Mouse (Mus musculus): ENCODE measurements around the gene Leng8.

Gene Leng8

DNA sequence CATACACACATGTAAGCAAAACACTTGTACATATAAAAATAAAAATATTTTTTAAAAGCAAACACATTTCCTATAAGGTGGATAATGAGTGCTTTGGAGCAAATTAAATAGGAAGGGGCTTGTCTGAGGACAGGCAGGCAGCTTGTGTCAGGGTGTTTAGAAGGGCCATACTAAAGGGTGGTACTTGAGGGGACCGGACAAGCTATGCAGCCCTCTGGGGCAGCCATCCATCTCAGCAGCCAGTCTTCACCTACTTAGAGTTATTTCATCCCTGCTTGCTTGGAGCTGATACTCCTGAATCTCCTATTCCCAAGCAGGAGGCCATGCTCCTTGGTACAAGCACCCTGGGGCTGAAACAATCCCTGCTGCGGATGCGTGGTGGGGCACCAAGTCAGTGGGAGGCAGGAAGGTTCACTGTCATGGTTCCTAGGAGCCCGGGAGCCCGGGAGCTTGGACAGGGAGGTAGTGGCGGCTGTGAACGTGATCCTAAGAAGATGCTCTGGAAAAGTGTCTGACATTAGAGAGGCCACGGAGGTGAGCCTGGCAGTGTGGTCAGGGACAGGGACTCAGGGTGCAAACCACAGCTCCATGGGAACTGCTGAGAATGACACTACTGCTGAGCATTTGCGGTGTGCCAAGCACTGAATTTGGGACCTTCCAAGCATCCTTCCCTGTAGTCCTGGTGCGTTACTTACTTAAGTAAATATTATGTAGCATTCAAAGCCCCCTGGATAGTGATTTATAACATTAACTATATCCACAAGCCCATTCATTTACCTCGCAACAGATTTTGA is 9.7 kb upstream of the Leng8 start:
- peak in 1 of 2 experiments; percentile 4 for DNase-seq (ENCODE audit: low spot score in 2 of 2)

DNA sequence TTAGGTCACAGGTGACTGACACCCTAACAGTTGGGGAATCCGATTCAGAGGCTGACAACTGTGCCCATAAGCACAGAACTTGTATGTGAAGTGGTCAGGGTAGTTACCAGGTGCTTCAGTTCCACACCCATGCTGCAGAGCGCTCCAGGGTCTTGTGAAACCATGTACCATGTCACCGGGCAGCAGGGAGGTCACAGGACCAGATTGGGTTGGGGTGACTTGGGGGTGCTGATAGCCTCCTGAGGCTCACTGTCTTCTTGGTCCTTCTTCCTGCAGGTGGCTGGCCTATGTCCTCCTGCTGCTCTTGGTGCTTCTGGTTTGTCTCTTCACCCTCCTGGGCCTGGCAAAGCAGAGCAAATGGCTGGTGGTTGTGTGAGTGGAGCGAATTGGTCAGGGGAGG is 8.9 kb upstream of the Leng8 start:
- DNase-seq (ENCODE audit: low spot score in 2 of 2), result peak in 1 of 2 experiments; percentile 6

DNA sequence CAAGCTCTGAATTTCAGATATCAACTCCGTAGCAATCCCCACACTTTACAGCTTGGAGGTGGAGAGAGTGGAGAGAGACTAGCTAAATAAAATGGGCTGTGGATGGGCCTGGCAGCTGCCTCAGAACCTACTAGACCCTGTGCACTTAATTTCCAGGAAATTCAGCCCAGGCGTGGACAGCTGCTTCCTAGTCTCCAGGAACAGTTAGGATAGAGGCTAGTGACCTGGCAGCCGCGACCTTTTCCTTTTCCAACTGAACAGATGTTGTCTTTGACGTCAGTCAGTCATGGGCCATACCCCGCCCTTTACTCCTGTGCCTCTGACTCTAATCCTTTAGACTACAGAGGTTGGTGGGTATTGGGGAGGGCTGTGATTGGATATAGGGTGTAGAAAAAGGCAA is 8.0 kb upstream of the Leng8 start:
- DNase-seq (ENCODE audit: low spot score in 2 of 2), result no peak

DNA sequence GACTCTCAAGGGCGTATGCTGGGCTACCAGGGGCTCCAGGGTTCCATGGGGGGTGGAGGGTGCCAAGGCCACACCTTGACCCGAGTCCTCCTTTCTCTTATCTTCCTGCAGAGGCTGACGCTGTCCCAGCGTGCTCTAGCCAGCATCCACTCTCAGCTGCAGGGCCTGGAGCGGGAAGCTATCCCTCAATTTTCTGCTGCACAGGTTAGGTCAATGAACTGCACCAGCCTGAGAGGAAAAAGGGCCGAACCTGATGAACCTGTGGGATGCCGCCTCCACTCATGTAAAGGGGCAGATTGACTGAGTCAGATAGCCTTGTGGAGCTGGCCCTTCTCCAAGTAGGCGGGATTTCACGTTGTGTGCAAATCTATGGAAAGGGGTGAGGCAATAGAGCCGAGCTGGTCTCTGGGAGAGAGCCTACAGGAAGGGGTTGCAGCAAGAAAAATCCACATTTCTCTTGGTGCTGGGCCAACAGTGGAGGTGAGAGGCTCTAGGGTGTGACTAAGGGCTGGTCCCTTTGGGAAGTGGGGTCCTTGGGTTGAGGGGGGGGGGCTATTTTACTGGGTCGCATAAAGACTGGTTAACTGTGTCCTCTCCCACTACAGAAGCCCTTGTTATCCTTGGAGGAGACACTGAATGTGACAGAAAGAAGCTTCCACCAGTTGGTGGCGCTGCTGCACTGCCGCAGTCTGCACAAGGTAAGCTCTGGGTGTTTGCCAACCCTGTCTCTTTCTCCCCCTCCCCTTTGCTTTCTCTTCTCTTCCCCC is 6.0 kb upstream of the Leng8 start:
- DNase-seq (ENCODE audit: low spot score in 2 of 2), result peak in 1 of 2 experiments; percentile 82

DNA sequence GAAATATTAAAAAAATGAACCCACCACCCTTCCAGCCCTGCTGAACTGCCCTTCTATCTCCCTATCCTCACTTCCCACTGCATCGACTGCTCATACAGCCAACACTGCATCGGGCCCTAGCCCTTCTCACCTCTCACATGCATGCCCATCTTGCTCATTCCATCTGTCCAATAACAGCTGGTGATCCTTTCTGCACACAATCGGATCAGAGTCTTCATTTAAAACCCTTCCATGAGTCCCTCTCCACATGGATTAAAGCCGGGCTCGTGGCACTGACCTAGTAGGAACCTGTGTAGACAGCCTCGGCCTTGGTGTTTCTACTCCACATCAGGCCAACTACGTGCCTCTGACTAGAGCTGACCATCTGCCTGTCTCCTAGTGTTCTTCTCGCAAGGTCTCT is 4.9 kb upstream of the Leng8 start:
- DNase-seq (ENCODE audit: low spot score in 2 of 2), result peak; percentile 13 to 23

DNA sequence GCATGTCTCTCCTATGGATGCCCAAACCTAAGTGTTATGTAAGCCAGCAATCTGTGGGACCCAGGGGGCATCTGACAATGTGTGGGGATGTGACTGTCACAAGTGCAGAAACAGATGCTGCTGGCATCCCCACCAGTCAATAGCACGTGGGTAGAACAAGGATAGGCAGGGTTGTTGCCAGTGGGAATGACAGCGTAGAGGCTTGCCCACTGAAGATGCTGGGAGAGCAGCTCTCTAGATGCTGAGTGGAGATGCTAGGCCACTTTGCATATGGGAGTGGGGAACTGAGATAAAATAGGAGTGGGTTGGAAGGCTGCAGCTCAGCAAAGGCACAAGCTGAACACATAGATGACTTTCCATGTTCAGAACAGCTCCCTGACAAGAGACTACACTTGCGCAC is 4.3 kb upstream of the Leng8 start:
- peak; percentile 24 to 61 for DNase-seq (ENCODE audit: low spot score in 2 of 2)

DNA sequence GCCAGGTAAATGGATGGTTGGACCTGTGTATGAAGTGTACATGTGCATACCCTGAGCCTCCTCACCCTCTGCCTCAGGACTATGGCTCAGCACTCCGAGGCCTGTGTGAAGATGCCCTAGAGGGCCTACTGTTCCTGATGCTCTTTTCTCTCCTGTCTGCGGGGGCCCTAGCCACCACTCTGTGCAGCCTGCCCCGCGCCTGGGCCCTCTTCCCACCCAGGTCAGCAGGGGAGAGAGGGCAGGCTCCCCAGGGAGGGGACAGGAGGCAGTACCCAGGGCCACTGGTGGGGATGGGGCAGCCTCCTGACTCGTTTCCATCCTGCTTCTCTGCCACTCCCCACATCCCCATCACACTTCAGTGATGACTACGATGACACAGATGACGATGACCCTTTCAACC is 3.8 kb upstream of the Leng8 start:
- DNase-seq (ENCODE audit: low spot score in 2 of 2), result peak; percentile 13 to 23

DNA sequence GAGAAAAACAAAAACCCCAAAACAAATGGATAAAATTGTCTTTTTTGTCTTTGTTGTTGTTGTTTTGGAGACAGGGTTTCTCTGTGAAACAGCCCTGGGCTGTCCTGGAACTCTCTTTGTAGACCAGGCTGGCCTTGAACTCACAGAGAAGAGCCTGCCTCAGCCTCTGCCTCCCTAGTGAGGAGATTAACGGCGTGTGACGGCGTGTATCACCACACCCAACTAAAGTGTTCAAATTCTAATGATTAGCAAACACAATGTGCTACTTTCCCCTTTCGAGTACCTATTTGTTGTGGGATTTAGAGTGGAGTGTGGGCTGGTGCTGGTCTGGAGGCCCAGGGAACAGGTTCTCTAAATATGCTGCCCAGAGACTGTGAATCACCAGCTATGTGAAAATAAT is 1.9 kb upstream of the Leng8 start:
- no peak for DNase-seq (ENCODE audit: low spot score in 2 of 2)

DNA sequence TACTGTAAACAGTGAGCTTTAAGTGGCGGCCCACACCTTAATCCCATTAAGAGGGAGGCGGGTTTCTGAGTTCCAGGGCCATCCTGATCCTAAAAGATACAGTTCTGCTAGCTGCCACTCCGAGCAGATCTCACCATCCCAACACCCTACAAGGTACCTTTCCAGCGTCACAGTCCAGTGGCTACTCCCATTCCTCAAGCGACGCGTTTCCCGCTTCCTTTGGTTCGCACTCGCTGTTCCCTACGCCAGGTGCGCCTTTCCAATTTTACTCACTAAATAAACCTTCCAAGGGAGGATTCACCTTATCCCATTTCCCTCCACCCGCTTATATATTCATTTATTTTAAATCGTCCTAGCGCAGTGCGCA is 452 bp upstream of the Leng8 start:
- DNase-seq (ENCODE audit: low spot score in 2 of 2), result no peak

DNA sequence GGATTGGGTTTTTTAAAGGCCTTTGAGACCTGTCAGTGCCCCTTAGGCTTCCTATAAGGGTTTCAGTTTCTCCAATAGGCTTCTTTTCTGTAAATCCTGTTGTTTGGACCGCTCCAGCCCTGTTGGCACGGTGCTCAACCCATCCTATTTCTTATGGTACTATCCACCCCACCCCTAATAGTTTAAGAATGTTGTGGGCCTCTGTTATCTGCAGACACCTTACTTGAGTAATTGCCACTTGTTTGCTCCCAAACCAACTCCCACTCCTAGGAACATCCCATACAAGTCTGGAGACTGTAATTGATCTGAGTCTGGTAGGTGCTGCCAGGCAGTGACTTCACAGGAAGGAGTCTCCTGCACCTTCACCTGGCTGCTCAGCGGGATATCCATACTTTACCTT is 907 bp downstream of the Leng8 start:
- no peak for DNase-seq (ENCODE audit: low spot score in 2 of 2)

DNA sequence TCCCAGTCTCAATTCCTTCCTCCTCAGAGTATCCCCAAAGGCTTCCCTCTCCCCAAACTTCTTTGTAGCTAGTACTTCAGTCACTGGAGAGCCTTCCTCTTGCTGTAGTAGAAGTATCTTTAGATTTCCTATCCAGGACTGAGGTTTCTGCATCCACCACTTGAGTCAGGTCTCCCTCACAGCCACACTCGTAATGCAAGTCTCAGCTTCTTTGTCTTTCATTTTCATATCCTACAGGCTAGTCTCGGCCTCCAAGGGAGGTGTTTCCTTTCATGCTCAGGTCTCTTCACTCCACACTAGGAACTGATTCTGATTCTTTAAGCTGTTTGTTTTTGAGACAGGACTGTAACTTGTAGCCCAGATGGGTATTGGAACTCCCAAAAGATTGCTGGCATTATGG is 1.3 kb downstream of the Leng8 start:
- no peak for DNase-seq (ENCODE audit: low spot score in 2 of 2)

DNA sequence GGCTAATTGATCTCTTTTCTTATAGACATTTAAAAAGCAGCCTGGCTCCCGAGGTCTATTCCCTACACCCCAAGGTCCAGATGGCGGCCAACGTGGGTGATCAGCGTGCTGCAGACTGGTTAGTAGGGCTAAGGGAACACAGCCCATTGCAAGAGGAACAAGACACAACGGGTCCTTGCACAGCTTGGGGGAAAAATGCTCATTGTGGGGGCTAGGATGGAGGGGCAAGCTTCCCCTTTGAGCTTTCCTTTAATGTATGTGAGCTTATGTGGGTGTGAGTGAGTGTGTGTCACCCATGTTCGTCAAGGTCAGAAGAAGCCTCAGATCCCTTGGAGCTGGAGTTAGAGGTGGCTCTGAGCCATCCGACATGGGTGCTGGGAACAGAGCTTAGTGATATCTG is 1.8 kb downstream of the Leng8 start:
- DNase-seq (ENCODE audit: low spot score in 2 of 2), result peak in 1 of 2 experiments; percentile 5

DNA sequence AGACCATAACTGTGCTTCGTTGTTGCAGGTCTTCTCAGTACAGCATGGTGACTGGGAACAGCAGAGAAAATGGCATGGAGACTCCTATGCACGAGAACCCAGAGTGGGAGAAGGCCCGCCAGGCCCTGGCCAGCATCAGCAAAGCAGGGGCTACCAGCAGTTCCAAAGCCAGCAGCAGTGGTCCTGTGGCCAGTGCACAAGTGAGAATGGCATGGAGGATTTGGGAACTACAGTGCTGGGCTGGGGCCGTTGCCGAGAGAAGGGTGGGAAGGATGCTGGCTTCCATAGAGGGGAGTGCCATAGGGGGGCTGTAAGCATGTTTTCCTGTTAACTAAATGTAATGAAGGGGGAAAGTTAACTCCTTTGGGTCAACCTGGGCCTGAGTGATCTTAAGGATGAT is 2.6 kb downstream of the Leng8 start:
- peak in 1 of 2 experiments; percentile 11 for DNase-seq (ENCODE audit: low spot score in 2 of 2)

DNA sequence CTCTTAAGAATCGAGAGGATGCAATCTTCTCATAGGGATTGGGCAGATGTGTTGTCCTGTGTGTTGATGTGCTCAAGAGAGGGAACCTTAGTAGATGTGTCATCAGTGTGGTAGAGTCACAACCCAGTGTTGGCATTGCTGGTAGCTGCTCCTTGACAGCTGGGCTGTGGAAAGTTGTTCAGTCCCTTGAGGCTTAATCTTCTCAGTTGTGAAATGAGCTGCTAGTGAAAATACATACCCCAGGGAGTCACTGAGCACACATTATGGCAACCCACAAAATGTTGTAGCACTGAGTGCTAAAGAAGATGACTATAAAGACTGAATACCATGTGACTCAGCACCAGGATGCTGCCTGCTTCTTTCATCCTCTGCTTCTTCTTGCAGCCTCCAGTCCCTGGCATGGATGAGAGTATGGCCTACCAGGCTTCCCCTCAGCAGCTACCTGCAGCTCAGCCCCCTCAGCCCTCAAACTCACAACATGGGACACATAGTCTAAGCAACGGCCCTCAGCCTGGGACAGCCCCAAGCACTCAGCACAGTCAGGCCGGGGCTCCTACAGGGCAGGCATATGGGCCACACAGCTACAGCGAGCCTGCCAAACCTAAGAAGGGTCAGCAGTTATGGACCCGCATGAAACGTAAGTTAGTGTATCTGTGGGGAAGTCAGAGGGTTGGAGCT is 4.9 kb downstream of the Leng8 start:
- peak; percentile 3 to 7 for DNase-seq (ENCODE audit: low spot score in 2 of 2)

DNA sequence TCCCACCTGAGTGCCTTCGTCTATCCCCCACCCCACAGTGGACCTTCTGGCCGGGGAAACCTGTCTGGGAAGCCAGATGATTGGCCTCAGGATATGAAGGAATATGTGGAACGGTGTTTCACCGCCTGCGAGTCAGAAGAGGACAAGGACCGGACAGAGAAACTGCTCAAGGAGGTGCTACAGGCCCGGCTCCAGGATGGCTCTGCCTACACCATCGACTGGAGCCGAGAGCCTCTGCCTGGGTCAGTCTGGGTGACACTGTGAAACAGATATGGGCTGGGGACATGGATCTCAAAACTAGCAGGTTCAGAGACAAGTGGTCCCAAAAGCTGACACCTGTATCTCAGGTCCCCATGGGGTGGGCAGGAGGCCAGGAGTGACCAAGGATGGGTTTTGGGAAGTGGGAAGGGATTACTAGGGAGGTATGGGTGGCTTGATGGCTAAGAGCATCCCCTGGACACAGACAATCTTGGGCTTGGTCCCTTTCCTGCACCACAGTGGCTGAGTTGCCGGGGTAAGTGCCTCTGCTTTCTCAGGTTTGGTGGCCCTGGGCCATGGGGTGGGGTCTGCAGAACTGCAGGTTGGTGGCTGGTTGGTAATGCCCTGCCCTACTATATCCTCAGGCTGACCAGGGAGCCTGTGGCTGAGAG is 6.1 kb downstream of the Leng8 start:
- DNase-seq (ENCODE audit: low spot score in 2 of 2), result peak; percentile 6 to 13

DNA sequence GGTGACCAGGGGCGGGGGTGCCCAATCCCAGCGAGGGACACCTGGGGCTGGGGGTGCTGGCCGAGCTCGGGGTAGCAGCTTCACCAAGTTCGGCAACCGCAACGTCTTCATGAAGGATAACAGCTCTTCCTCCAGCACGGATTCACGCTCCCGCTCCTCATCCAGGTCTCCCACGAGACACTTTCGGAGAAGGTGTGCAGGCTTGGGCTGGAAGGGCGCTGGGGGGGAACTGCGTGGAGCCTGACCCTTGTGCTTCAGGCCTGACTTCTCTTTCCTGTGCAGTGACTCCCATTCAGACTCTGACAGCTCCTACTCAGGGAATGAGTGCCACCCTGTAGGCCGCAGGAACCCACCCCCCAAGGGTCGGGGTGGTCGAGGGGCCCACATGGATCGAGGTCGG is 6.7 kb downstream of the Leng8 start:
- peak; percentile 8 to 9 for DNase-seq (ENCODE audit: low spot score in 2 of 2)

DNA sequence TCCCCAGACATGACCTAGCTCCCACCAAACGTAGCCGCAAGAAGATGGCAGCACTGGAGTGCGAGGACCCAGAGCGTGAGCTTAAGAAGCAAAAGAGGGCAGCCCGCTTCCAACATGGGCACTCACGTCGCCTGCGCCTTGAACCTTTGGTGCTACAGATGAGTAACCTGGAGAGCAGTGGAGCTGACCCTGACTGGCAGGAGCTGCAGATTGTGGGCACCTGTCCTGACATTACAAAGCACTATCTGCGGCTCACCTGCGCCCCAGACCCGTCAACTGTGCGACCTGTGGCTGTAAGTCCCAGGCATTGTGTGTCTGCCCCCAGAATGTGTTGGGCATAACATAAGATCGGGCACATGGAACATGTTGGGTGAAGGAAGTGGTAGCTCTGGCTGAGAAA is 7.2 kb downstream of the Leng8 start:
- DNase-seq (ENCODE audit: low spot score in 2 of 2), result peak; percentile 5 to 8

DNA sequence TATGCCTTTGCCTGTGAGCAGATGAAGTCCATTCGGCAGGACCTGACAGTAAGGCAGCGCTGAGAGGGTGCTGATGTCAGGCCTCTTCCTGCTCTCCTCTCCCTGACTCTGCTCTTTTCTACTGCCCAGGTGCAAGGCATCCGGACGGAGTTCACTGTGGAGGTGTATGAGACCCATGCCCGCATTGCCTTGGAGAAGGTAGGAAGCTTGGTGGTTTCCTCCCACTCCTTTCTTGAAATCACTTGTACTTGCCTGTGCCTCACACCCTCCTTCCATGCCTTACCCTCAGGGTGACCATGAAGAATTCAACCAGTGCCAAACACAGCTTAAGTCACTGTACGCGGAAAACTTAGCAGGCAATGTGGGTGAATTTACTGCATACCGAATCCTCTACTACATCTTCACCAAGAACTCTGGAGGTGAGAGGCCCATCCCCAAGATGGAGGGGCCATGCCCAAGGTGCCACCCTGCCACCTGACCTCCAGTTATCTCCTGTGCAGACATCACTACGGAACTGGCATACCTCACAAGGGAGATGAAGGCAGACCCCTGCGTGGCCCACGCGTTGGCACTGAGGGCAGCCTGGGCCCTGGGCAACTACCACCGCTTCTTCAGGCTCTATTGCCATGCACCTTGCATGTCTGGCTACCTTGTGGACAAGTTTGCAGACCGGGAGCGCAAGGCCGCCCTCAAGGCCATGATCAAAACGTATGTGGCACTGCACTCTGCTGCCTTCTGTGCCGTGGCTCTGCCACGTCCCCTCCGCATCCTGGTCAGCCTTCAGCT is 8.1 kb downstream of the Leng8 start:
- peak; percentile 12 for DNase-seq (ENCODE audit: low spot score in 2 of 2)

DNA sequence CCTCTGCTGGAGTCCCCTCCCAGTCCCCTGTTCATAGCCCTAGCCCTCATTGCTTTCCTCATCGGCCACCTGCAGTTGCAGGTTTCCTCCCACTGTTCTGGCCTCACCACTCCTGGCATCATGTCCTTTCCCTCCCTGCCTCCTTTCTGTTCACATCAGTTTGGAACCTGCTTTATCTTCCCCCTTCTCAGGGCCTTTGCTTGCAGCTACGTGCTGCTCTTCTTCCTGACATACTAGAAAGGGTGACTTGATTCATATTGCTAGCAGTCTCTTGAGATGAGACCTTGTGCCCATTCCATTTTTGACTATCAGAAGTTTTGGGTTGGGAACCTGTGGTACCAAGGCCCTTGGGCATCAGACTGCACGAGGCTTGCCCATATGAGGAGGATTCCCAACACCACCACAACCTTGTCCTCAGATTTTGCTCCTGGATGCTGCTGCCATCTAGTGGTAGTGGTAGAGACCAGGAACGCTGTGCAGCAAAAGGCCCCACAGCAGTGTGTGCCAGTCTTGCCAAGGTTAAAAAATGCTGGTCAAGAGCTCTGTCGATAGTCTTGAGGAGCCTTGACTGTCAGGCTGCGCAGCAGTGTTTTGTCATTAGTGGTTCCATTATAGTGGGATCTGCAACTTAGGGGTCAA is 8.8 kb downstream of the Leng8 start:
- peak; percentile 37 to 53 for DNase-seq (ENCODE audit: low spot score in 2 of 2)

DNA sequence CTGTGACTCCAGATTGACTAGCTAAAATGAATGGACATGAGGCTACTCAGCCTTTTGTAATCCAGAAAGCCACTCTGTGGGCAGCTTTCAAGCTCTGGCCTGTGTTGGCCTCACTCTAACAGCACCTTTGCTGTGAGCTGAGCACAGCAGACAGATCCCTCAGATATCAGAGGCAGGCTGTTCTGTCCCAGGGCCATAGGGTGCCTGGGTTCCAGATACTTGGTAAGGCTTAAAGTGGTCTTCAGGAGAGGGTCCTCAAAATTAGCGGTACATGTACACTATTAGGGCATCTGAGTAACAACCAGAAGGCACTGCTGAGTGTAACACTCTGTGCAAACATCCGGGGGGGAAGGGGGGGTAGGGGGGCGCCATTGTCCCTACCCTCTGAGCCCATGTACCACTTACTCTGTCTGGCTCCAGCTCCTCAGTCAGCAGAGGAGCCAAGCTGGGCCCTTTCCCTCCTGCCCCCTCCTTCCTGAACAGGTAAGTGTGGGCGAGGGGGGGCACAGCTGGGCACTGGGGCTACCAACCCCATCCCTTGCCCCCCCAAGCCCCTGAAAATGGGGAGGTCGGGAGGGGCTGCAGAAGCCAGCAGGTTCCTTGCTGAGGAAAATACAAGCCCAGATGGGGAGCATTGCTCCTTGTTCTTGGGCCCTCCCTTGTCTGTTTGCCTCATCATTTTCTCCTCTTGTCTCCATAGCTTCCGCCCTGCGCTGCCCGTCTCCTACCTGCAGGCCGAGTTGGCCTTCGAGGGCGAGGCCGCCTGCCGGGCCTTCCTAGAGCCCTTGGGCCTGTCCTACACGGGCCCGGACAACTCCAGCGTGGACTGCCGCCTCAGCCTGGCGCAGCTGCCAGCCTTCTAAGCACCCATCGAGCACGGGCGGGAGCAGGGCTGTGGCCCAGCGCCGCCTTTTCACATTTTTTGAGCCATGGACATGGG is 9.7 kb downstream of the Leng8 start:
- DNase-seq (ENCODE audit: low spot score in 2 of 2), result peak; percentile 24 to 33

Data from frontal cortex, postnatal 10 days (tissue).